Mouse (Mus musculus) adrenal gland, adult 2 months (tissue): ENCODE data around the gene Glg1. TPM values are rescaled to one million over a fixed set of nuclear protein-coding genes. Genes with fewer than 3 reads are reported as not detected.
"Not testable (repeated sequence)": the region's sequence is repeated elsewhere in the genome, so short reads cannot be mapped to it uniquely, and the experiment has no call there.

Source experiments
- DNase-seq: peaks from one replicate; pipeline ENCODE4 v3.0.0; 2021
- long read RNA-seq: library from polyadenylated mRNA; stranded (forward); transcript quantifications from one replicate; pipeline ENCODE4 v2.0.0, GENCODE M21; 2021
- polyA plus RNA-seq: library from polyadenylated mRNA; depleted of rRNA; stranded (reverse); fragments of >200 nt; gene quantifications from 2 replicates; pipeline ENCODE4 v1.2.3, GENCODE M21; 2012; rRNA removed
- total RNA-seq, 2 experiments: library from RNA; stranded (reverse); gene quantifications; 2 replicates each; pipeline ENCODE4 v1.2.3; 2021

The Glg1 gene
- total RNA-seq (100 to 1,000 TPM; 100 to 110 TPM), polyA plus RNA-seq (48.1 and 52.6 TPM in 2 replicates)
- long read RNA-seq, full-length matches to known transcripts = 18 of 38 reads
- long read RNA-seq, partial matches to known transcripts = 2 of 38 reads
- long read RNA-seq, other reads (novel, unspliced or antisense) = 18 of 38 reads

DNA sequence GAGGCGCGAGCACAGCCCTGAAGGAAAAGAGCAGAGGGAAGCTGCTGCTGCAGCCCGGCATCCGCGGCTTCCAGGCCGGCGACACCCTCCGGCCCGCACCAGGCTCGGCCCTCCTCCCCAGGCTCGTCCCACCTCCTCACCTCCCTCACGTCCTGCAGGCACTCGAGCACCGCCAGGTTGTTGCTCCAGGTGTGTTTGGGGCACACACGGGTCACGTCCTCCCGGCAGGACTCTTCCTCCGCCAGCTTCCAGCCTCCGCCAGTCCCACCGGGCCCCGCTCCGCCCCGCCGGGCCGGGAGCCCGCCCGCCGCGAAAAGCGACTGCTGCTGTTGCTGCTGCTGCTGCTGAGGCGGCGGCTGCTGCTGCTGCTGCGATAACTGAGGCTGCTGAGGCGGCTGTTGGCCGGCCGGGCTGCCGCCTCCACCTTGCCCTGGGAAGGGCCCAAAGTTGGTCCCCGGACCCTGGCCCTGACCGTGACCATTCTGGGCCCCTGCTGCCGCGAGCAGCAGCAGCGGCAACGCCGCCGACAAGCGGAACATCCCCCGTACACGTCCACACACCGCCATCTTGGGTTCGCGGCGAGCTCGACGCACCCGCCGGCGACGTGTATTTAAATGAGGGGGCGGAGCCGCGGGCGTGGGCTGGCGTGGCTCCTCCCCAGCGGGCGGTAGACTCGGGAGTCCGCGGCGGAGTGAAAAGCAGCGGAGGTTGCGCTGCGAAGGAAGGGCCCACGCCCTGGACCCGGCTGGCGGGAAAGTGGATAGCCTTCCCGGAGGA is at the start of gene Glg1:
Gene Glg1, minus strand, starts transcription at position 586 of the 777 bp plus-strand sequence.
- peak; percentile 97 for DNase-seq

DNA sequence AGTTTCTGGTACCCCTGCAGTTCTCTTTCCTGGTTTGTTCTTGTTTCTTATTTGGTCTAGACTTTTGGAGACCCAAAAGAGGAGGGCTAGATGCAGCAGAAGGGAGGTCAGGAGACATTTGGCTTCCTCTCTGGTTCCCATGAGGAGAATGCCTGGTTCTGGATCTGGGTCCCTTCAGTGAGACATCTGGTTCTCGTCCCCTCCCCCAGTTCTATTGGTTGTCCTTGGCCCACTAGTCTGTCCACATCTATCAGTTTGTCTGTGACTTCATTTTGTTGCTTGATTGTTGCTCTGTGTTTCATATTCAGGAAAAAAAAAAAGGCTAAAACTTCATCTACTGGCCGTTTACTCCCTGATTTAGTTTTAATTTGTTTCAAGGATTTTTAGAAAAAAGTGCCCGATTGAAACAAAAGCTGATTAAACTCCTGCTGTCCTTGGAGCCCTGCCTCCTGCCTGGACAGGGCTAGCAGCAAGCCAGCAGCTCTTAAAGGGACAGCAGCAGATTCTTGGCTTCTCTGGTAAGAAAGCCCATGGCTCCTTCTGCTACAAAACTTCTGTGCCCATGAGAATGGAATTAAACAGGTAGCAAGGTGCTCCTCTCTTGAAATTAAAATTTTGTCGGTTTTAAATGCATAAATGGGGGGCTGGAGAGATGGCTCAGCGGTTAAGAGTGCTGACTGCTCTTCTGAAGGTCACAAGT is 46.2 kb upstream of the Glg1 start:
- peak; percentile 77 for DNase-seq

DNA sequence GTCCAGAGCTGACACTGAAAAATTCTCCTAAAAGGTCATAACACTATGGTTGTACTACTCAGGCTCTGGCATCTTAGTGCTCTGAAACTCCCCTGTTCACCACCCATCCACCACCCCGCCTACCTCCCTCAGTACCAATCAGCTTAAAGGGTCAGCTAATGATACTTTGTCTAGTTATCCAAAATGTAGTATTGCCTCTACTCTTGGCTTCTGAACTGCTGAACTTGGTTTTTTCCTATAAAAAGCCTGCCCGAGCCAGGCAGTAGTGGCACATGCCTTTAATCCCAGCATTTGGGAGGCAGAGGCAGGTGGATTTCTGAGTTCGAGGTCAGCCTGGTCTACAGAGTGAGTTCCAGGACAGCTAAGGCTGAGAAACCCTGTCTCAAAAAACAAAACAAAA is 45.3 kb upstream of the Glg1 start:
- no peak for DNase-seq

DNA sequence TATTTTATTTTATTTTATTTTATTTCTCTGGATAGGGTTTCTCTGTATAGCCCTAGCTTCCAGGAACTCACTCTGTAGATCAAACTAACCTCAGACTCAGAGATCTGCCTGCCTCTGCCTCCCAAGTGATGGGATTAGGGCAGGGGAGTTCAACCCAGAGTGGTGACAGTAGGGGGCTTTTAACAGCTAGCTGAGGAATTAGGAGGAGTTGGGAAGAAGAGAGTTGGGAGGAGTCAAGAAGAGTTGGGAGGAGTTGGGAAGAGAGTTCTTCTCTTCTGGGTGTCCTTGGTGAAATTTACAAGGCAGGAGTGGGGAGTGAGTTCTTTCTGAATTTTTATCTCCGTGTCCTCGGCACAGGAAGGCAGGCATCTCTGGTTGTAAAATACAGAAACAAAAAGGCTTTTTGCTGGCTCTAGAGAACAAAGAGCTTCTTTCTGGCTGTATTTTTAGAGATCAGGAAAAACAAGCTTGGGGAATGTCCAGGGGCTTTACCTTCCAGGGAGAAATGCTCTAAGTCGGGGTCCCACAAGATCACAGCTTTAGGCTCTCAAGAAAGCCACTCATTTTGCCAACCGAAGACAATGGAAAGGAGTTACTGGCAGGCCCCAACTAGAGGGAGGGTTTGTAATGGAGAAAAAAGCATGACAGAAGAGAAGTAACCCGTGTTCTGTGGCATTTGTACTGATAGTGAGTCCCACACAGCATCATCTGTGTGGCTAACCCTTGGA is 44.2 kb upstream of the Glg1 start:
- DNase-seq = peak; percentile 17

DNA sequence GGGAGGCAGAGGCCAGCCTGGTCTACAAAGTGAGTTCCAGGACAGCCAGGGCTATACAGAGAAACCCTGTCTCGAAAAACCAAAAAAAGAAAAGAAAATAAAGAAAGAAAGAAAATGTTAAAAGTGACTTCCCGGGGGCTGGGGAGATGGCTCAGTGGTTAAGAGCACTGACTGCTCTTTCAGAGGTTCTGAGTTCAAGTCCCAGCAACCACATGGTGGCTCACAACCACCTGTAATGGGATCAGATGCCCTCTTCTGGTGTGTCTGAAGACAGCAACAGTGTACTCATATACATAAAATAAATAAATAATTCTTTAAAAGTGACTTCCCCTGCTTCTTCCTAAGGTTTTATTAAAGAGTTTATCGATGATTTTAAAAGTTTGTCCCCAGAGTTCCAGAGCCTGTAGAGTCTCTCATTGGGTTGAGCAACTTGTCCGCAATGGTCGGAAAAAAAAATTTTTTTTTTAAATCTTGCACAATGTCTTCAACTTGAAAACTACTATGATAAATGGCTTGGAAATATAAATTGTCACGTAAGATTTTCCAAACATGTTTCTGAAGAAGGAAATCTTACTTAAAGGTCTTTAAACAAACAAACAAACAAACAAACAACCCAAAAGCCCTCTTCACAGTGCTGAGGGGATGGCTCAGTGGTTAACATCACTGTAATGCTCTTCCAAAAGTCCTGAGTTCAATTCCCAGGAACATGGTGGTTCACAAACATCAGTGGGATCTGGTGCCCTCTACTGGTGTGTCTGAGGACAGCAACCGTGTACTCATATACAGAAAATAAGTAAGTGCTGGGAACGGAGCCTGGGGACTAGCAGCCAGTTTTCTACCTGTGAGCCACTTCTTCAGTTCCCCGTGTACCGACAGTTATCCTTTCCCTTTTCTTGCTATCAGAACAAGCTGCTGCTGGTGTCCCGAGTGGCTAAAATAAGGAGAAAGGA is 41.9 kb upstream of the Glg1 start:
- no peak for DNase-seq

DNA sequence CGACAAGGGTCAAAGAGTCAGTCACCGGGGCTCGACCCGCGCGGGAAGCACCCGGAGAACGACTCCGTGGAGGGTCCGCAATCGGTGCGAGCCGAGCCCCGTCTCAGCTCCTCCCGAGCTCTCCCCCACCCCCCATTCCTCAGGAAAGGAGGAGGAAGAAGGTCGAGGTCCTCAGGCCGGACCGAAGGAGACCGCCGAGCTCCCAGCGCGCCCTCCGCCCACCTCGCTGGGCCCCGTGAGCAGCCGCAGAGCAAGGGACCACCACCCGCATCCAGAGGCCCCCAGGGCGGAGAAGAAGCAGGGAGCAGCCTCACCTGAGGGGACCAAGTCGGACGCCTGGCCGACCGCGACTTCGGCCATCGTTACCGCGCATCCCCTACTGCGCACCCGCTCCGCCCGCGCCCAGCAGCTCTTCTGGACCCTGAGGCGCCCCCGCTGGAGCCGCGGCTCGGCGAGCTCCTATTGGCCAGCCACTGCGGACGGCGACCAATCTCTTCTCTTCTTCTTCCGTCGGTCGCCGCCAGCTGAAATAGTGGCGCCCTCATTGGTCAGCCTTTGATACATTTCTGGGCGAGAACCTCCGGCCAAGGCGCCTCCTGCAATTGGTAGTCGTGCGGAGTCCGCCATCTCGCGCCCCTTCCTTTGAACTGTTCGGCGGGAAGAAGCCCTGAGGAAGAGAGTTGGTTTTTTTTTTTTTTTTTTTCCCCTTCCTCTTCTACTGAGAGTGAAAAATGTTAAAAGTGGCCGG is 41.0 kb upstream of the Glg1 start, which contains the start of gene Rfwd3:
Gene Rfwd3, minus strand, starts transcription at position 402 of the 748 bp plus-strand sequence.
- peak; percentile 97 for DNase-seq

DNA sequence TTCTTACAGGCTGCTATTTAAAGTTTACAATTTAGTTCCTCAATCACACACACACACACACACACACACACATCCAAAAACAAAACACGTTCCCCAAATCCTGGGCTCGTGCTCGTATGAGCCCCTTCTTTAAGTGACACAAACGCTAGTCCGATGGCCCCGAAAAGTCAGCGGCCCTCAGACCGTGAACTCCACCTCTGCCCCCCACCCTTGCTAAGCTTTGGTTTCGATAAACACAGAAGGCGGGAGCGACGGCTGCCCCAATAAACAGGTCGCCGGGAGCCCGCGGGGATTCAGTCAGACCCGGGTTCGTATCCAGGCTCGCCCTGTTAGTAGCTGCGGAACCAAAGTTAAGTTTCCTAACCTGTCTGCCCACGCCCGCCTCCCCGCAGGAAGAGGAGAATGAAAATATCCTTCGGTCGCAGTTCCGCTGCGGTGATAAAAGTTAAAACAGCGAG is 40.4 kb upstream of the Glg1 start:
- DNase-seq = peak; percentile 68

DNA sequence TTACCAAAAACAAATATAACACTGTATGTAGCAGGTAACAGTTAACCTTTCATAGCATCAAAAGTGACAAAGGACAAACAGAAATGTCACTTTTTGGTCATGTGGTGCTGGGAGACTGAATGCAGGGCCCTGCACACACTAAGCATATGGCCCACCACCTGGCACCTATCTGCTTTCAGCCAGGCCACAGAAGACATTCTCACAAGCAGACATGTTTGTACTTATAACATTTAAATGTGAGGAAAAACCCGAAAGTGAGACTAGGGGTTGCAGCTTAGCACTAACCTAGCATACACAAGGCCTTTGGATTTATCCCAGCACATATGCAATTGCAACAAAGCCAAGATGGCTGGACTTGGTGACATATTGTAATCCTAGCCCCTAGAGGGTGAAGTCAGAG is 39.0 kb upstream of the Glg1 start:
- no peak for DNase-seq

DNA sequence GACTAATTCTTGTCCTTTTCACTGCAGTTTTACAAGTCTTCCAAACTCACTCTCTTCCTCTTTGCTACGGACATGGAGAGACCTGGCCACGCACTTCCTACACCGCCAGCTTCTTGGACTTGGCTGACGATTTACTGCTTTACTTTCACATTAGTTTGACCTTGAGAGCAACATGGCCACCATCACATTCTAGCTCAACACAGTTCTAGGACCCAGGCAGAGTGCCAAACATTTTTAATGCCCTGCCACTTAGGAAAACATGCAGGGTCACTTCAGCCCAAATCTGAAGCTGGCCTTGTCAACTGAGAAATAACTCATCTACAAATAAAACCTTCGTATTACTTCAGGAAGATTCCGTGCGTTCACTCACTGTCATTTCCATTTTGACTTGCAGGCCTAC is 32.7 kb upstream of the Glg1 start:
- DNase-seq = peak; percentile 87

DNA sequence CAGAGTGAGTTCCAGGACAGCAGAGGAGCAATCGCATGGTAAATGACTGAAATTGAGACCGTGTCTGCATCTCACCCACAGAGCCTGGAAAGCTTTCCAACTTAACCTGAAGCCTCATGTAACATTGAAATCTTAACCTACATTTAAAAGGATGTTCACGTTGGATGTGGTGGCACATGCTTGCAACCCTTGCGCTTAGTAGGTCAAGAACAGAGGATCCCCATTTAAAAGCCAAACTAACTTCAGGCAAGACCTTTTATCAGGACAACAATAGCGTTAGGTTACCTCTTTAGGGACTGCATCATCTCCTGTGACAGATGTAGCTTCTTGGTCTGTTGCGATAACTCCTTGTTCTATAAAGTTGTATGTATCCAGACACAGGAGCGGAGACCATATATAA is 31.6 kb upstream of the Glg1 start:
- DNase-seq = no peak

DNA sequence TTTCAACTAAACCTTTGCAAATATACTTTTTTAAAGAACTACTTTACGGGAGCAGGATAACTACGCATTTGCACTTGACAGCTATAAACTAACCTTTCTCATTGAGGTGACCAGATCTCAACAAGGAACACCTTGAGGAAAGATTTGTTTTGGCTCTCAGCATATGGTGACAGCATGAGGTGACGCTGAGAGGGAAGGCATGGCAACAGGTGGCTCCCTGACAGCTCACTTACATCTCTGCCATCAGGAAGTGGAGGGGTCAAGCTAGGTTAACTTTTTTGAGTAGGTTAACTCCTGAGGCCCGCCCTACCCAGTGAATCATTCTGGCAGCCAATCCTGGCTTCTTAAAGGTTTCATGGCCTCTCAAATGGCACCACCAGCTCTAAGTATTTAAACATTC is 26.6 kb upstream of the Glg1 start:
- no peak for DNase-seq

DNA sequence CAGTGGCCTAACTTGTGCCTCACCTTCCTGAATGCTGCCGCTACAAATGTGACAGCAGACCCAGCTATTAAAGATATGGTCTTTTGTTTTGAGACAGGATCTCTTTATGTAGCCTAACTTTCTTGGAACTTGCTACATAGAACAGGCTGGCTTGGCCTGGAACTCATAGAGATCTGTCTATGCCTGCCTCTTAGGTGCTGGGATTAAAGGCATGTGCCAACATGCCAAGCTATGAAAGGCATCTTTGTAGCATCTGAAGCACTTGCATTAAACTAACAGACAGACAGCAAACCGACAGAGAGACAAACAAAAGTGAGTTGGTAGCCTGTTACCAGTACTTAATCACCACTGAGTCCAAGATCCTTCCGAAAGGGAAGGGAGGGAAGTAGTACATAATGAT is 23.1 kb upstream of the Glg1 start:
- DNase-seq = no peak

DNA sequence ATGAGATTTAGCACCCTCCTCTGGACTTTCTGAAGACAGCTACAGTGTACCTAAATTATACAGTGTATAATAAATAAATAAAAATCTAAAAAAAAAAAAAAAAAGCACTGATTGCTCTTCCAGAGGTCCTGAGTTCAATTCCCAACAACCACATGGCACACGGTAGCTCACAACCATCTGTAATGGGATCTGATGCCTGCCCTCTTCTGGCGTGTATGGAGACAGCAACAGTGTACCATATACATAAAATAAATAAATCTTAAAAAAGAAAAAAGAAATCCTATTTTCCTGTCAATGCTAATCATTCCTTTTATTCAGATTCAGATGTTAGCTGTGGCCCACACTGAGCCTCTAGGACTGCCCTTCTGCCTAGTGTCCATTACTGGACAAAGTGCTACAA is 9.3 kb upstream of the Glg1 start:
- no peak for DNase-seq

DNA sequence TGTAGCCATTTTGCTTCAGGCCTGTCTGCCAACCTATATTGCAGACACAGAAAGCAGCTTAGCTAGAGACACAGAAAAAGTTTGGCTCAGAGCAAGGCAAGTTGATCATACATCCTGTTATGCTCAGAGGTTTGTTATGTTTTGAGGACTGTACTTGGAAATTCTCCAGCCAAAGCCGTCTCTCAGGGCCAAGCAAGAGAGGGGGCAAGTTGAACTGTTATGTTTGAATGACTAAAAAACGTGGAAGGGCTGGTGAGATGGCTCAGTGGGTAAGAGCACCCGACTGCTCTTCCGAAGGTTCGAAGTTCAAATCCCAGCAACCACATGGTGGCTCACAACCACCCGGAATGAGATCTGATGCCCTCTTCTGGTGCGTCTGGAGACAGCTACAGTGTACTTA is 7.1 kb upstream of the Glg1 start:
- not testable (repeated sequence) for DNase-seq

DNA sequence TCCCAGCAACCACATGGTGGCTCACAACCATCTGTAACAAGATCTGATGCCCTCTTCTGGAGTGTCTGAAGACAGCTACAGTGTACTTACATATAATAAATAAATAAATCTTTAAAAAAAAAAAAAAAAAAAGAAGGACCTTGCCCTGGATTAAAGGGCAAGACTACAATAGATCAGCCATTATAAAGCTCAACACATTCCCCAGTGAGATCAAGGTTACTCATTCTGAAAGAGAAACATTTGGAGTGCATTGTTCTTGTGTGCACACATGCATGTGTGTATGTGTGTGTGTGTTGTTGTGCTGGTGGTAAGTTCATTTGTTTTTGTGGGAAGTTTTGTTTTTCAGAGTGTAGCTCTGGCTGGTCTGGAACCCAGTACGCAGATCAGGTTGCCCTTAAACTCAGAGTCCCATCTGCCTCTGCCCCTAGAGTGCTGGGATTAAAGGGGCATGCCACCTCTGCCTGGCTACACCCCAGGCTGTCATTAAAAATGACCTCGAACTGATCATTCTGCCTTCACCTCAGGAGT is 5.7 kb upstream of the Glg1 start:
- no peak for DNase-seq

DNA sequence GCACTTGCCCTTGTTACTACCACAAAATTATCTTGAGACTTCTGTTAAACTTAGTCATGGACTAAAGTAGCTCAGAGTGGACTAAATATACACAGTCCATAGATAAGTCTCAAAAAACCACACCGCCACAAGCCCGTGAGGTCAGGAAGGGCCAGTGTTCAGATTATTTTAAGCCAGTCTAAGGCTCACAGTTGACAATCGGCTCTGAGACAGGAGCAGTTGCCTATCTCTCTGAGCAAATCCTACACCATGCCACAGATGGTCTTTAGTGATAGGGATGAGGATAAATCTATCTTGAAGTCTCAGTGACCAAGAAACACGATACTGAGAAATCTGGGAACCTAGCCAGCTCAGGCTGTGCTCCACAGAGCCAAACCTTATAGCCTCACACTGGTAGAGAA is 3.0 kb upstream of the Glg1 start:
- DNase-seq = no peak

DNA sequence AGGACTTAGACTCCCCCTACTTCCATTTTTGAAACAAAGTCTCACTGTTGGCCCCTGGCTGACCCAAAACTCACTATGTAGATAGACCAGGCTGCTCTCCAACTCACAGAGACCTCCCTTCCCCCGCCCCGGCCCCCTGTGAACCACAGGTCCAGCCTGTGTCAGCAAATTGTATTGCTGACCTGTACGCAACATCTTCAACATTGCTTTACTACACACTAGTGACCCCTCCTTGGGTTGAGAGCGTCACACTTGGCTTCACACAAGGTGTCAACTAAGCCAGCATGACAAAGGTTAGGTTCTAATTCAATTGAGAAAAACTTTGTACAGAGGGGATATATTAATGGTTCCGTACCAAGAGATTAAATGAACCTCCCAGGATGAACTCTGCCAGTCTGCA is 1.2 kb upstream of the Glg1 start:
- no peak for DNase-seq

DNA sequence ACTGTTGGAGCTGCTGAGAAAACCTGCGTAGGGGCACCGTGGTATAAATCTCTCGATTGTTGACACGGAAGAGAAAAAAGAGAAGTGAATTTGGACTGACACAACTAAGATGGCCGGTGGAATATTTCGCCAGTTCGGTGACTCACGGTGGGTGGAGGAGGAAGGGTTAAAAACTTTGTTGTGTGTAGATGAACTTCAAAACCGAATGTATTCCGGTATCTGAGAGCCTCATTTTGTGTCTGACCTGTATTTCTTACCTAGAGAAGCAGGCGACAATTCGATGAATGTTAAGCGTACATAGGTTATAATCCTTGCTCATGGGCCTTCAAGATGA is 359 bp upstream of the Glg1 start:
- no peak for DNase-seq

DNA sequence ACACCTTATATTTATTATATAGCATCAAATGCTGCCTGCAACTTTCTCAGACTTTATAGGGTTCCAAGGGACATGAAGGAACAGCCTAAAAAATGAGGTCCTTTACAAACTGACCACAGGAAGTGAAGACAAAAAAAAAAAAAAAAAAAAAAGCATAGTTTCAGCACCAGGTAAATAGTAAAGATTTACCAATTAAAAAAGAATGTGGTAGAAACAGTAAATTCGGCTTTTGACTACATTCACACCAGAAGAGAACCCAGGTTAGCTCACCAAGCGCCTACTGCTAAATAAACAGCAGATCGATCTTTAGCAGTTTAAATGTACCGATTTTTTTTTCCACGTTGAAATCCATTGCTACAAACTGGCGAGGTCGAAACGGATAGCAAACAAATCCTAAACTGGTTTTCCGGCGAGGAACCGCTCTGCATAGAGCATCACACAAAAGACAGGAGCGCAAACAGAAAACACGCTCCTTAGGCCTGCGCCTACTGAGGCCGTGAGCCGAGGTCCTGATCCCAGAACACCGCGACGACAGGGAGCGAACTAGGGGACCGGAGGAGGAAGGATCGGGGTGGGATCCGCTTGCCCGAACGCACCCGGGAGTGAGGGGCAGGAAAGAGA is 896 bp downstream of the Glg1 start:
- no peak for DNase-seq
